Mouse (Mus musculus) gastrocnemius, postnatal 10 days (tissue): ENCODE measurements around the gene Ran. TPM values are rescaled to one million over a fixed set of nuclear protein-coding genes. Genes with fewer than 3 reads are reported as not detected.

Experiments
- DNase-seq: peaks from one replicate; pipeline ENCODE4 v3.0.0; 2021; ENCODE audit warnings: mixed read lengths
- total RNA-seq, 2 experiments: library from RNA; stranded (reverse); gene quantifications; 2 replicates each; pipeline ENCODE4 v1.2.3; 2021

The Ran gene
- total RNA-seq, 2 experiments from 2014 or later, result 88.5 to 91.3 TPM

DNA sequence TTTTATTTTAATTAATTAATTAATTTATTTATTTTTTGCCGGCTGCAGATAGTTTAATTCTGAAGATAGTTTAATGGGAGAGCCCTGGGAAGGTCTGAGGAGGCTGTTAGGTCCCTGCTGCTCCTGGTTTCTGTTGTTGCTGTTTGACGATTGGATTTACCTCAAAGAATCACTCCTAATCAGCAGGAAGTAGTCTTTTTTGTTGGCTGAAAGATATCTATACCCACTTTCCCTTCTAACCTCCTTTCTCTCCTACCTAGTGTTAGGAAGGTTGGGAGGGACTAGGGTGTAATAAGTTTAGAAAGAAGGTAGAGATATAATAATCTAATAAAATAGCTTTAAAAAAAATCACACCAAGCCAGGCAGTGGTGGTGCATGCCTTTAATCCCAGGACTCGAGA is 4.8 kb upstream of the Ran start:
- DNase-seq, result no peak

DNA sequence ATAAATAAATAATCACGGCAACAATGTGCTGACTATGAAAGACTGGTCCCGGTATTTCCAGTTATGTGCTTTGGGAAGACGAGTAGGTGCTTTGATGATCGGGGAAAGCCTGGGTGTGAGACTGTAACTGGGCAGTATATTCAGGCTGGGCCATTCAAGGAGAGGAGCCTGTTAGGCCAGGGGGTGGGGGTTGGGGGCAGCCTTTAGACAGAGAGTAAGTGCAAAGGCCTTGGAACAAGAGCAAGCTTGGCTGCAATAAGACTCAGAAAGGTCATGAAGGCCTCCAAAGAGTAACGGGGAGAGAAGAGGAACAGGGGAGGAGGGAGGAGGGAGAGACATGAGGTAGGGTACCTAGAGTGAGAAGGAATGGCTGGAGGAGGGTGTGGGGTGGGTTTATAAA is 4.3 kb upstream of the Ran start:
- no peak for DNase-seq

DNA sequence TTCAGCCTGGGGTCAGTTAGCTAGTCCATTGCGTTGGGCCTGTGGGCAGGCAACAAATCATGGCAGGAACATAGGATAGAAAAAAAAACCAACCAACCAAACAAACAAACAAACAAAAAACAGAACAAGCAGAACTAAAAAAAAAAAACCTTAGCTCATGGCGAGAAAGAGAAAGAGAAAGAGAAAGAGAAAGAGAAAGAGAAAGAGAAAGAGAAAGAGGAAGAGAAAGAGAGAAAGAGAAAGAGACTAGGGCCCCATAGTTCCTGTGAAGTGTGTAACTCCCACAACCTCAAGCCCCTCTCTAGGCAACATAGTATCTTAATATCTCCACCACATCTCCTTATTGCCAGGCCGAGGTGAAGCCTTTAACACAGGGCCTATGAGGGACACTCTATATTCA is 3.5 kb upstream of the Ran start:
- DNase-seq, result no peak

DNA sequence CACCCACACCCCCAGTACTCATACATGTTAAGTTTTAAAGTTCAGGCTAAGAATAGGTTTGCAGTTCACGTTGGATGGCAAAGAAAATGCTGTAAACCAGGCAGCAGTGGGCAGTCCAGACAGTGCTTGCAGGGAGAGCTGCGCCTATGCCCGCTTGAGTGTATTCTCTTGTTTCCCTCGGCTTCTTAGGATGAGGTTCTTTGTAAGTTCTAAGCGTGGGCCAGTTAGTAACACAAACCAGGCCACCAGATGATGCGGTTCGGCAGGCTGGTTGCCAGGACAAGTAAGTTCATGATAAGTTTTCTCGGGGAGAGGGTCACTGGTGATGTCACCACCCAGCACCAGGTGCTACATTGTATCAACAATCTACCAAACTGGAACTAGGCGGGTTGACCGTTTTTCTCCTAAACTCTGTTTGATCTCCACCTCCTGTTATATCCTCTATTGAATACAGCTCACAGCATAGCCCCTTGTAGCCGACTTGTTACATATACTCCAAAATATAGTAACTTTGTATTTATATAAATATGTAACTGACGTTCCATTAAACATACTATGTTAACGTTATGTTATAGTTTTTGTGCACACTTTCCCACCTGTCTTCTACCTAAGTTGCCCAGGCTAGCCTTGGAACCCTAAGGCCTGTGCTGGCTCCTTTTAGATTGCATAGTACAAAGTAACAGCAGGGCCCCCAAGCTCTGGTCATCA is 933 bp upstream of the Ran start:
- DNase-seq, result no peak

DNA sequence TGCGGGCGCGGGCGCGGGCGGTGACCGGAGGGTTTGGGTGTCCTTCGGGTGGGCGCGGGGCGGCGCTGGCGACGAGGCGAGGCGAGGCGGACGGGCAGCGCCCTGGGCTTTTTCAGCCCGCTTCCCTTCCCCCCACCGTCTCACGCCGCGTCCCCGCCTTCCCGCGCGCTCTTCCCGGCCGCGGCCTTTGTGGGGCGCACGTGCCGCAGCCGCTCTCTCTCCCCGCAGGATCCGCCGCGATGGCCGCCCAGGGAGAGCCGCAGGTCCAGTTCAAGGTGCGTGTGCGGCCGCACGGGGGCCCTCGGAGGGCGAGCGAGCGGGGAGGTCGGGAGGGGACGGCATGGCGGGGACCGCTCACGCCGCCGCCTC is 415 bp downstream of the Ran start:
- DNase-seq, result no peak

DNA sequence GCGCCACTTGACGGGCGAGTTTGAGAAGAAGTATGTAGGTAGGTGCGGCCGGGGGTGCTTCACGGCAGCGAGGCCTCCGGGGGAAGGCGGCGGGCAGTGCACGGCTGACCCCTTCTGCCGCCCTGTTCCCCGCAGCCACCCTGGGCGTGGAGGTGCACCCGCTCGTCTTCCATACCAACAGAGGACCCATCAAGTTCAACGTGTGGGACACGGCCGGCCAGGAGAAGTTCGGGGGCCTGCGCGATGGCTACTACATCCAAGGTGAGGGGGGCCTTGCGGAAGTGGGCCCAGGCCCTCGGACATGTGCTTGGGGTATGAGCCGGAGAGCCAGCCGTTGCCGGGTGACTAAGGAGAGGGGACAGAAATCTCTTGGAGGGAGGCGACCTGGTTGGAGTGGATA is 862 bp downstream of the Ran start:
- peak; percentile 34 for DNase-seq

DNA sequence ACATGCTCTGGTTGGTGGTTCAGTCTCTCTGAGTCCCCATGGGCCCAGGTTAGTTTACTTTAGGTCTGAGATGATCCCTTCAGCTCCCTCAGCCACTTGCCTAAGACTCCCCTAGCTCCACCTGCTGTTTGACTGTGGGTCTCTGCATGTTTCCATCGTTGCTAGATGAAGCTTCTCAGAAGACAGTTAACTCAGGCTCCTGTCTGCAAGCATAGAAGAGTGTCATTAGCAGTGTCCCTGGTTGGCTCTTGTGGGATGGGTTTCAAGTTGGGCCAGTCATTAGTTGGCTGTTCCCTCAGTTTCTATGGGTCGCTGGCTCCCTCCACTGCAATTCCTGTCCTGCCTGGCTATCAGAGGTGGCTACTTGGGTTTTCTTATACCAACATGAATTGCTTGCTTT is 5.2 kb downstream of the Ran start:
- DNase-seq, result no peak

DNA sequence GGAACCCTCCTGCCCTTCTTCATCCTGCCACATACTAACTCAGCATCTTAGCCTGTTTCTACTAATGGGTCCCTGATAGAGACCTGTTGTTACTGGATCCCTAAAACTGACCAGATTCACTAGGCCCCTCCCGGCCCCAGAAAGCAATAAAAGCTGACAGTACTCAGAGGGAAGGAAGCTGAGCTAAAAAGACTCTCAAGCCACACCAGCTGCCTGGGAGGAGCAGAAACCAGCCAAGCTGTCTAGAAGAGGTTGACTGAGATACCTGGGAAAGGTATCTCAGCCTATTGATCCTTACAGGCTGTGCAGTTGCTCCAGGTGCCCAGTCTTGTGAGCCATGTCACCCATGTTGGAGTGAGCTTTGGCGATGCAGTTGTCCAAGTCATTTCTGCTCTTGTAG is 5.9 kb downstream of the Ran start:
- no peak for DNase-seq

DNA sequence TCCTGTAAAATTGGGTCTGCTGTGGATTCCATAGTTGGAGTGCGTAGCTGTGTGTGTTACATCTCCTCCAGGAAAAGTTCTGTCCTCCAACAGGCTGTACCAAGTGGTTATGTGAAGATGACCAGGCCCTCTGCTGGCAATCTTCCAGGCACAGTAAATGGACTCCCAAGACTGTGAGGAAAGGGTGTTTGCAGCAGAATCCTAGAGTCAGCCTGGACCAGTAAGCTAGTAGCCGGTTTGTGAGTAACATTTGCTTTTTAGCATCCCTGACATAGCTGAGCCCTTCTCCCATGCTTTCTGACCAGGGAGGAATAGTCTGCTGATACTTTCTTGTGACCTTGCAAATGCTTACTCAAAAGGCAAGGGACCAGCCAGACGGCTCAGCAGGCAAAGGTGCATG is 6.3 kb downstream of the Ran start:
- DNase-seq, result no peak

DNA sequence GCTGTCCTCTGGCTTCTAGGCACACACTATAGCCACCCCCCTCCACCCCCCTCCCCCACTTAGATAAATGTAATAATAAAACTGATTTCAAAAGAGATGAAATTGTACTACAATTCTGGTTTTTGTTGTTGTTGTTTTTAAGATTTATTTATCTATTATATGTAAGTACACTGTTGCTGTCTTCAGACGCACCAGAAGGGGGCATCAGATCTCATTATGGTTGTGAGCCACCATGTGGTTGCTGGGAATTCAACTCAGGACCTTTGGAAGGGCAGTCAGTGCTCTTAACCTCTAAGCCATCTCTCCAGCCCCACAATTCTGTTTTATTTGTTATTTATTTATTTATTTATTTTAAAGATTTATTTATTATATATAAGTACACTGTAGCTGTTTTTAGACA is 6.8 kb downstream of the Ran start:
- DNase-seq, result no peak

DNA sequence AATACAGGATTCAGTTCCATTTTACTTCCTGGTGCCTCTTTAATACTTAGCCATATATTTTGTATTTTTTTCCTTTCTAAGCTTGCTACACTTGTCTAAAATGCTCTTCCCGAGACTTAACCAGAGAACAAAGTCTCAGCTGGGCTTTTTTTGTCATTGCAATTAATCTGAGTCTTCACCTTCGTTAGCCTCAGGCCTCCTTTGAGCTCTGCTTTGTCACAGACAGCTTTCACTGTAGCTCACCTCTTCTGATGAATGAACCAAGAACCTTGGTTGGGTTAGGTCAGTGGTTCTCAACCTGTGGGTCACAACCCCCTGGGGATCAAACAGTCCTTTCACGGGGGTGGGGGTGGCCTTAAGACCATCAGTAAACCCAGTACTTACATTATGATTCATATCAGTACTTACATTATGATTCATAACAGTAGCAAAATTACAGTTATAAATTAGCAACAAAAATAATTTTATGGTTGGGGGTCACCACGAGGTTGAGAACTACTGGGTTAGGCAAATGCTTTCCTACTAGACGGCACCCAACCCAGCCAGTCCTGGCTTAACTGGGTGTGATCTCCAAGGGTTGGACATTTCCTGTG is 9.4 kb downstream of the Ran start:
- no peak for DNase-seq

DNA sequence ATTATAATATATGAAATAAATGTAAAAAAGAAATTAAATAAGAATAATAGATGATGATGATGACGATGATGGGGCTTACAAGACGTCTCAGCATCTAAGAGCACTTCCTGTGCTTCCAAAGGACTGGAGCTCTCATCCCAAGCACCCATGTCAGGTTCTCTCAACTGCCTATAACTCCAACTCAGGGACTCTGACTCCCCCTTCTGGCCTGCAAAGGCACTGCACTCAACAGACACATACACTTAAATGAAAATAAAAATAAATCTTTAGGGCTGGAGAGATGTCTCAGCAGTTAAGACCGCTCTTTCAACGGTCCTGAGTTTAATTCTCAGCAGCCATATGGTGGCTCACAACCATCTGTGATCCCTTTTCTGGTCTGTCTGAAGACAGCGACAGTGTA is 16.8 kb downstream of the Ran start:
- DNase-seq, result no peak

DNA sequence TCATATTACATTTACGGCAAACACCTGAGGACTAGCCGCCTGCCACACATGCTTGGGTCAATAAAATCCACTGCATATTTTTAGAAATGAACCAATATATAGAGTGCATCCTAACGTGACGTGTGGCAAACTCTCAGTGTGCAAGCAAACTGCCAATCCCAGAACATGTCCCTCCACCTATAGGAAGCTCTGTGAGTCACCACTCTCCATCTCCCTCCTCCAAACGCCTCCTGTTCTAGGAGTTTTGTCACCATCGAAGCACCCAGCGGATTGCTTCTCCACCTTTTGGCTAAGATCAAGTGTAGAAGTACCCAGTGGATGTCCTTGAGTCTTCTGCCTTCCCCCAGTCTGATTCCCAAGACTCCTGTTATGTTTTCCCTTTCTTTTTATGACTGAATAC is 17.9 kb downstream of the Ran start:
- DNase-seq, result no peak

DNA sequence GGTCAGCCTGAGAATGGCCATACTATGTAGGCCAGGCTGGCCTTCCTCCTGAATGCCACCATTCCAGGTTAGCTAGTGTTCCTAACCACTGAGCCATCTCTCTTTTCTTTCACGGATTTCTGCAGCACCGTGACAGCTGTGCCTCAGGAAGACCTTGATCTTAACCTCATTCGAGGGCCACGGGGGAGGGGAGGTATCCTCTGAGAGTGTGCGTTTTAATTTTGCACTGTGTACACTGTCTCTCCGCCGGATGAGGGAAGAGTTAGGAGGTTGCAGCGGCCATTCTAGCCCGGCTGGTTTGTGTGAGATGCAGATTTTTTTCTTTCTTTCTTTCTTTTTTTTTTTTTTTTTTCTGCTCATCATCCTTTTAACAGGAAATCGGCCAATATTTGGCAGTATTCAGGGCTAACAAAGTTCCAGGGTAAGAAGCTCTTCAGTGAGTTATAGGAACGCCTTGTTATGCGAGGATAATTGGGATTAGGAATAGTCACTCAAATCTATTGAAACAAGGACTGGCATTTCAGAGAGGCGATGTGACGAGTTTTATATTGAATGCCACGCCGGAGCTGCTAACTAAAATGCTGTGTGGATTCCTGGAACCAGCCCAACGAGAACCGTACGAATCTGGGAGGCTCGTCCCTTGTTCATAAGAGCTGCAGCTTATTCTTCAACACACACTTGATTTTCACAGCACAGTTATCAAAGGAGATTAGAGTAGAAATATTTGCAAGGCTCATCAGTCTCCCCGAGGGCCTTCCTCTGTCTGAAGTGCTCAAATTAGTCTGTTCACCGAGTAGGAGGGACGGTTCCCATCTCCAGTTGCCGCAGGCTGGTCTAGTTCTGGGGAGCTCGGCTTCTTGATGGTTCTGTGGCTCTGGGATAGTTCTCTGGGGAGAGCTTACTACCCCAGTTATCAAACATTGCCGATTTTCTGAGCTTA is 26.0 kb downstream of the Ran start:
- DNase-seq, result no peak

DNA sequence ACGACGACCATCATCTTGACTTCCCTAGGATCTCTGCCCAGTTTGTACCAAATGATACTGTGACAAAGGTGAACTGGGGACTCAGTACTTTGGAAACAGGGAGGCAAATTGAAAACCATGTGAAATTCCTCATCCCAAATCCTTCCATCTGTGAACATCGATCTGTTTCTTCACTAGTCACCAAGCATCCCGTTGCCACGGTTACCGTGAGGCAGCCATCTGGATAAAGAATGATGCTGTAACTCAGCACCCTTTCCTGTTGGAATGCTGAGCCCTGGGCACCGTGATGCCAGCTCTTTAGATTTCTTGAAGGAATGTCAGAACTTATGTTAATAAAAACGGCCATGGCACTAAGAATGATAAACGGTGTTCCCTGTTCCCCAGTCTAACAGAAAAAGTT is 29.5 kb downstream of the Ran start:
- no peak for DNase-seq

DNA sequence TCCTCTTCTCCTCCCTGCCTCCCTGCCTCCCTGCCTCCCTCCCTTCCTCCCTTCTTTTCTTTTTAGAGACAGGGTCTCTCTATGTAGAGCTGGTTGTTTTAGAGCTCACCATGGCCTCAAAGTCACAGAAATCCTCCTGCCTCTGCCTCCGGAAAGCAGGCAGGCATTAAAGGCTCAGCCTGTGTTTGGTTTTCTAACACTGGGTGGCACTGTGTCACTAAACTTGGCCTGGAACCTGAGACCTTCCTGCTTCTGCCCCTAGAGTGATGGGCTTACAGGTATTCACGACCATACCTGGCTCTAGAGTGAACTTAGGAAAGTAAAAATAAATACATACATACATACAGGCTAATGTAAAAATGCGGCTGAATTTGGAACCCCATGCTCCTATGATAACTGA is 32.0 kb downstream of the Ran start:
- no peak for DNase-seq

DNA sequence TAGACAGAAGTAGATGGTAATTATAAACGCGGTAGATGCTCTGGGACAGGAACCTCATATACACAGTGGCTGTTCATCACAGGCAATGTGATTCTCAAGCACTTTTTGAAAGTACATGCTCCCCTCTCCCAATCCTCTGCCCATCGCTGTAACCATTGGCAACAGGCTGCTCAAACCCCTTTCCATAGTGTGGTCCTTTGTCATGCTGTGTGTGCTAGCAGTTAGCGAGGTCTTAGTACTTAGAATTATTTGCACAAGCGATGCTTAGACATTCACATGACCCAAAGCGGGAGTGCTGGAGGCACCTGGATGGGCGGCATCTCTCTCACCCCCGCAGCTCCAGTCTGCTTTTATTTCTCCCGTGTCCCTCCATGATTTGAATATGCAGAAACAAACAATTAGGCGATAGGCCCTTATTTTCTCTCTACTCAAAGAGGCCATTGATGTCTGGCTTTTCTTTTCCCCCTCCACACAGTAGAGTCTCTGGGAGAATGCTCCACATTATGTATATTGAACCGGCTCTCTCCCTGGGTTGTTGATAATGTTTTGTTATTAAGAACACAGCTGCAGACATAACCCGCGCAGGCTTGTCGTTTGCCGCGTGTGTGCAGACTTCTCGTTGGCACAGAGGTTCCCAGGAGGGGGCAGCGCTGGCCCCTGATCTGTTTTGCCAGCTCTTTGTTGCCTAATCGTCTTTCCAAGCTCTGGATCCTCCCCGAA is 32.9 kb downstream of the Ran start:
- DNase-seq, result no peak

DNA sequence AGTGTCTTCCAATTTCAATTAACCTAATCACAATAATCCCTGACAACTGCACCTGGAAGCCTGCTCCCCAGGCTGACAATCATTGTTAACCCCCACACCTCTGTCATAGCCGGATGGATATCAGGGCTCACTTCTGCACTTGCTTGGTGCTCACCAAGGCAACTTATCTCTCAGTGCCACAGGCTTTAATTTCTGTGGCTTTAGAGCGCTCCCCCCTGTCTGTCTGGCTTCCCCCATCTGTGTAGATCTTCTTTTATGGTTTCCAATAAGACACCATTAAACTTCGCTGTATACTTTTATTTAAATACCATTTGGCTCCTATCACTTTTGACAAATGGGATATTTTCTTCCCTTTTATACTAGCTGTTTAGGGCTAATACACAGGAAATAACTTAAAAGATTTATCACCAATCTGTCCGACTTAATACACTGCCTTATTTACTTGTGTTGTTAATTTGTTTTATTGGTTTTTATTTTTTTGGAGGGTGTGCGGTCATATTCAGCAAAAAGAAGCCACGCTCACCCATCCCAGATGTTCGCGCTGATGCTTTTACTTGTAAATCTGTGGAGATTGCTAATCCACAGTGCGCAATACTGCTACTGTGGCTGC is 34.9 kb downstream of the Ran start:
- DNase-seq, result no peak

DNA sequence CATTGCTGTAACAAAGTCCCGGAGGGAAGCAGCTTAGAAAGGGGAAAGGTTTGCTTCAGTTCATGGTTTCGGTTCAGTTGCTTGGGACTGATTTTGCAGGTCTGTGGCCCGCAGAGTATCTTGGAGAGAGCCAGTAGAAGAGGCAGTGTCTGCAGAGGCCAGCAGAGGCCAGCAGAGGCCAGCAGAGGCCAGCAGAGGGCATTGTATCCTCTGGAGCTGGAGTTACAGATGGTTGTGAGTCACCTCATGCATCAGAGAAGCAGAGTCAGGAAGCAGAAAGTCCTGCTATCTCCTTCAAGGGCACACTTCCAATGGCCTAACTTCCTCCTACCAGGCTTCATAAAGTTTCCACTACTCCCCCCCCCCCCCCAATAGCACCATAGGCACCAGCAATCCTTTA is 39.2 kb downstream of the Ran start:
- DNase-seq, result no peak

DNA sequence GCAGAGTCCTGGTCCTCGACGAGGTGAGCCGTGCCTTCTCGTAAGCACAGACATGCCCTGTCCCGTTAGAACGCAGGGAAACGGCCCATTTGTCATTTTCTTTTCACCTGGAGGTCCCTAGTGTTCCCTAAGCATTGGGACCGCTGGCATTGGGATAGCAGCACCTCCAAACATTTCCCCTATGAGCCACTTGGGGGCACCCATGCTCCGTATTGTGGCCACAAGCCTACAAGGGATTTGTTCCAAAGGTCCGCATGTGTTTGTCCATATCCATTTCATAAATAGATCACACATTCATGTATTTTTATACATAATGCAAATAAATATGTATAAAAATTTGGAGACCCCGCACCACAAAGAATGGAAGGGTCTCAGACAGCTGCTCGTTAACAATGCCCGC is 41.7 kb downstream of the Ran start:
- DNase-seq, result peak; percentile 55

DNA sequence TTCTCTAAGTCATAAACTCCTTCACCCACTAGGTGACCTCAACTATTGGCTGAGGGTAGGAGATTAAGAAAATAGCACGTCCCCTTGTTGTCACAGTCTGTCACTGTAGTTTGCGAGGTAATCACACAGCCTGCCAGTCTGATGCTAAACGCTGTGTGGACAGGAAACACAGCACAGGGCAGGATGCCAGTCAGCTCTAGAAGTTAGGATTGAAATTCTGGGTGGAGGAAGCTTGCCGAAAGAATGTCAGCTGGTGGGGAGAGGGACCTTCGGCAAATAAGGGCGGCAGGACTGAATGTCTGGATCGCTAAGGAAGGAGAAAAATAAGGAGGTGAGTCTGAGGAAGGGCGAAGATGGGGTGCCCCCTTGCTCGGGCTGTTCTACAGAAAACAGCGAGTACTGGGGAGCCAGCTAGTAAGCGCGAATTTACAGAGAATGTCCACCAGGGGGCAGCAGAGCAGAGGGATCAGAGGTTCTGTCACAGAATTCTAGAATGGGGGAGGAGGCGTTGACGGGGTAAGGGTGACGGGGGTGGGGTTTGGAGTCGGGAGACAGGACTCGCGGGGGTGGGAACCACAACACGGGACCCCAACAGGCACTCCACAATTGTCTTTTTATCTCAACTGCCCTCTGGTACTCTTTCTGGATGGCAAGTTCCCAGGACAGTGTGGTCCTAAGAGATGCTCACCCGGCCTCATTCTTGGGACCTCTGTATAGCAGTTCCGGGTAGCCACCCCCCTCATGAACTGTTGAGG is 43.3 kb downstream of the Ran start:
- peak; percentile 86 for DNase-seq

DNA sequence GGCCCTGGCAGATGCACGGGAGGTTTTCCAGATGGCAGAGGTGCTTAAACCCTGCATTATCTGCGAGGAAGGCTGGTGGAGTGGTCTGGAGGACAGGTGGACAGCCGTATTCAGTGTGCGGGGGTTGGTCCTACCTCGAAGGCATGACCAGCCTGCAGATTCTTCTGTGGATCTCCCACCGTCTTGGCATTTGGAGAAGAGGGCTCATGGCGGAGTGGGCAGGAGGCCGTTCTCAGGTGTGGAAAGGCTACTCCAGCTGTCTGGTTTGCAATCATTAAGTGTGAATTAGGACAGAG is 43.9 kb downstream of the Ran start:
- DNase-seq, result no peak
